Mouse (Mus musculus): Measurements from ENCODE around the gene Ucn2. TPM values are rescaled to one million over a fixed set of nuclear protein-coding genes. Genes with fewer than 3 reads are reported as not detected.

Ucn2 gene
- polyA plus RNA-seq, 1 experiment from 2014 or later = not detected

GRCm38 (mm10) chr9:108998287-108999166 lies 12.7 kb downstream of the Ucn2 start:
- no peak for TF ChIP-seq CTCF (IDR thresholded peaks at IDR 0.05; ENCODE audit: low read depth)
- H3K27me3 ChIP-seq (replicated peaks; ENCODE audit: control insufficient read depth, insufficient read depth, low read length) = no peaks in the 10 kb centered on the region
- H3K4me2 ChIP-seq (replicated peaks; ENCODE audit: low read depth) = no peak overlapping the region
- no peaks in the 10 kb centered on the region for H3K9me3 ChIP-seq (ENCODE audit: control insufficient read depth)
- peaks cover 22% of the 10 kb centered on the region; the same call in 1 of the 2 replicates for H3K36me3 ChIP-seq (ENCODE audit: control insufficient read depth, insufficient read depth)
- H3K9ac ChIP-seq (ENCODE audit: low read depth, low read length) = no peak overlapping the region
- 75% methylated on average over 19 of the region's 19 CpGs for WGBS
- no peak overlapping the region for H3K4me3 ChIP-seq (ENCODE audit: low read depth, low read length)
- no peak for ATAC-seq
- no peak overlapping the region for H3K27ac ChIP-seq (ENCODE audit: low read depth, low read length)
- H3K4me1 ChIP-seq (replicated peaks; ENCODE audit: control insufficient read depth, insufficient read depth, low read length) = peaks cover 2% of the 10 kb centered on the region; the same call in 1 of the 2 replicates

DNA sequence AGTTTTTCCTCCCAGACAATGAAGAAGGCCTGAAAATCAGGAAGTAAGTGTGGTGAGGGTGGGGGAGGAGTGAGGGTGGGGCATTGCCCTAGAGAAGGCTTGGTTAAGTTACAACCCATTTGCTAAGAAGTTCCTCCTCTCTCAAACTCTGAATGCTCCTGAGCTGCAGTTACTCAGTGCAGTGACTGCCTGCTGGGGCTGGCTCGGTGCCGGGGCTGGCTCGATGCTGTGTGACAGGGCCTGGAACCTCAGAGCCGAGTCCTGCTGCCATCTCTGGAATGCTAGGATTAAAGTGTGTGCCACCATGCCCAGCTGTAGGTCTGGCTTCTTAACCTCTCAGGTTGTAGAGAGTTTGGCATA lies 13.3 kb downstream of the Ucn2 start:
- Histone ChIP-seq H3K4me3 (ENCODE audit: low read depth, low read length) (no peak overlapping the region), H3K9ac (ENCODE audit: low read depth, low read length) (no peak overlapping the region), H3K4me1 (replicated peaks; ENCODE audit: control insufficient read depth, insufficient read depth, low read length) (peaks cover 2% of the 10 kb centered on the region; the same call in 1 of the 2 replicates), H3K4me2 (replicated peaks; ENCODE audit: low read depth) (no peak overlapping the region; the same call in 1 of the 2 replicates), H3K27ac (ENCODE audit: low read depth, low read length) (no peak overlapping the region), H3K27me3 (replicated peaks; ENCODE audit: control insufficient read depth, insufficient read depth, low read length) (no peaks in the 10 kb centered on the region), H3K36me3 (ENCODE audit: control insufficient read depth, insufficient read depth) (peaks cover 26% of the 10 kb centered on the region; the same call in 1 of the 2 replicates), H3K9me3 (ENCODE audit: control insufficient read depth) (no peaks in the 10 kb centered on the region)
- no peak for ATAC-seq
- WGBS = 47% methylated on average over 4 of the region's 4 CpGs
- TF ChIP-seq CTCF (IDR thresholded peaks at IDR 0.05; ENCODE audit: low read depth) = no peak

DNA sequence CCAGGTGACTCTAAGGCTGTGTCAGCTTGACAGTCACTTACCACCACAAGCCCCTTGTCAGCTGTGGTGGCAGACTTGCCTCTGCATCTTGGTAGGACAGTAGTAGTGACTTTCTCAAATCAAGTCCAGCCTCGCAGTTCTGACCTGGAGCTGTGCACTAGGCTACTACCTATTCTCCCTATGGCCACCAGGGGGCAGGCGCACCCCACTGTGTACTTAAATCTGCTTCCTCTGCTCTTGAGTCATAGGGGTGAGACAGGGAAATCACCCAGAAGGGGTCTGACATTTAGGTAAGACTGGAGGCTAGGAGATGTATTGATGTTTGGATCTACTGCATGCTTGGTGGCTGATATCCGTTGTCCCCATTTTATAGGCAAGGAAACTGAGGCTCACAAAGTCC lies 14.9 kb downstream of the Ucn2 start:
- 11% methylated on average over 3 of the region's 3 CpGs for WGBS
- Histone ChIP-seq H3K4me3 (ENCODE audit: low read depth, low read length) (no peak overlapping the region), H3K4me1 (replicated peaks; ENCODE audit: control insufficient read depth, insufficient read depth, low read length) (peaks cover 2% of the 10 kb centered on the region; the same call in 1 of the 2 replicates), H3K27ac (ENCODE audit: low read depth, low read length) (no peak overlapping the region), H3K9ac (ENCODE audit: low read depth, low read length) (no peak overlapping the region), H3K27me3 (replicated peaks; ENCODE audit: control insufficient read depth, insufficient read depth, low read length) (no peaks in the 10 kb centered on the region), H3K36me3 (ENCODE audit: control insufficient read depth, insufficient read depth) (peaks cover 32% of the 10 kb centered on the region; the same call in 1 of the 2 replicates), H3K4me2 (replicated peaks; ENCODE audit: low read depth) (no peak overlapping the region), H3K9me3 (ENCODE audit: control insufficient read depth) (no peaks in the 10 kb centered on the region)
- no peak for ATAC-seq
- peak; percentile 99 for TF ChIP-seq CTCF (IDR thresholded peaks at IDR 0.05; ENCODE audit: low read depth)

DNA sequence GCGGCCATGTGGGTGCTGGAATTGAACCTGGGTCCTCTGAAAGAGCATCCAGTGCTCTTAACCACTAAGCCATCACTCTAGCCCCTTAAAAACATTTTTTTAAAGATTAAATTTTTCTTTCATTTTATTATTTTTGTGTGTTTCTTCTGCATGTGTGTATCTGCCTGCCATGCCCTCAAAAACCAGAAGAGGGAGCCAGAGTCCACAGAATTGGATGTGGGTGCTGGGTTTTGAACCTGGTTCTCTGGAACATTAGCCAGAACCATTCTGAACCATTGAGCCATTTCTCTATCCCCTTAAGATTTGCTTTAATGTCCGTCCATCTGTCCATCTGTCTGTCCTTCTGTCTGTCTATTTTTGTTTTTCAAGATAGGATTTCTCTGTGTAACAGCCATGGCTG lies 17.4 kb downstream of the Ucn2 start:
- no peak overlapping the region for H3K4me2 ChIP-seq (replicated peaks; ENCODE audit: low read depth)
- no peaks in the 10 kb centered on the region for H3K4me1 ChIP-seq (replicated peaks; ENCODE audit: control insufficient read depth, insufficient read depth, low read length)
- 60% methylated on average over 2 of the region's 2 CpGs for WGBS

DNA sequence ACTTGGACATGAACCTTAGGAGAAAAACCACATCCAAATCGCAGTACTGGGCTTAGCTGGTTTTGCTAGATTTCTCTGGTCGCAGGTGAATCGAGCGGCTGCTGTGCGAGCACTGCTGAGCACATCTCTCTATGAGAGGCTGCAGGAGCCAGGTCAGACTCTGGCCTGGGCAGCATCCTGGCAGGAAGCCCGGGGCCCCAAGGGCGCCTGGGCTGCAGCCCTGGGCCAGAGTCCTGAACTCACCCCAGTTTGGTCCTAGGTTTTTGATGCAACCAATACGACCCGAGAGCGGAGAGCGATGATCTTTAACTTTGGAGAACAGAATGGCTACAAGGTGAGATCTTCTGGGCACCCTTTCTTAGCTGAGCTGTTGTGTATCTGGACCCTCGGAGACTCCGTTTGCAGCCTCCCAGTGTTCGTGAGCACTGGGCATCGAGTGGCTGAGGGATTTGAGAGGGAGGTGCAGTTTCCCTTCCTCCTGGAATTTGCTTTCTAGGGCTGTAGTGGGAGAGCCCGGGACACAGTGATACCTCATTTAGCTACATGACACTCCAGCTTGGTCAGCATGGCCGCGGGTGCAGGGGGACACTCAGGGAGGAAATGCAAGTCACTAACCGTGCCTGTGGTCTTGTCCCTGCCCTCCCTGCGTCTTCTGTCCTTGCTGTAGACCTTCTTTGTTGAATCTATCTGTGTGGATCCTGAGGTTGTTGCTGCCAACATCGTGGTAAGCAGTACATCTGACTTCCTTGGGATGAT lies 21.4 kb downstream of the Ucn2 start:
- TF ChIP-seq CTCF (IDR thresholded peaks at IDR 0.05; ENCODE audit: low read depth) = no peak
- Histone ChIP-seq H3K9me3 (ENCODE audit: control insufficient read depth) (no peaks in the 10 kb centered on the region), H3K4me1 (replicated peaks; ENCODE audit: control insufficient read depth, insufficient read depth, low read length) (no peaks in the 10 kb centered on the region), H3K36me3 (ENCODE audit: control insufficient read depth, insufficient read depth) (peaks cover 47% of the 10 kb centered on the region), H3K27ac (ENCODE audit: low read depth, low read length) (no peak overlapping the region), H3K4me3 (ENCODE audit: low read depth, low read length) (no peak overlapping the region), H3K4me2 (replicated peaks; ENCODE audit: low read depth) (no peak overlapping the region), H3K27me3 (replicated peaks; ENCODE audit: control insufficient read depth, insufficient read depth, low read length) (no peaks in the 10 kb centered on the region), H3K9ac (ENCODE audit: low read depth, low read length) (no peak overlapping the region)
- ATAC-seq = no peak
- 80% methylated on average over 21 of the region's 21 CpGs for WGBS

More for the DNA sequence above, 17.4 kb downstream of the Ucn2 start:
- H3K9ac ChIP-seq (ENCODE audit: low read depth, low read length) = no peak overlapping the region
- TF ChIP-seq CTCF (IDR thresholded peaks at IDR 0.05; ENCODE audit: low read depth) = peak; percentile 87
- H3K36me3 ChIP-seq (ENCODE audit: control insufficient read depth, insufficient read depth) = peaks cover 38% of the 10 kb centered on the region; the same call in 1 of the 2 replicates
- no peaks in the 10 kb centered on the region for H3K27me3 ChIP-seq (replicated peaks; ENCODE audit: control insufficient read depth, insufficient read depth, low read length)
- H3K27ac ChIP-seq (ENCODE audit: low read depth, low read length) = no peak overlapping the region
- no peak overlapping the region for H3K4me3 ChIP-seq (ENCODE audit: low read depth, low read length)
- ATAC-seq = no peak
- no peaks in the 10 kb centered on the region for H3K9me3 ChIP-seq (ENCODE audit: control insufficient read depth)

GRCm38 (mm10) chr9:109008081-109008480 lies 22.3 kb downstream of the Ucn2 start:
- Histone ChIP-seq H3K27ac (ENCODE audit: low read depth, low read length) (no peak overlapping the region), H3K27me3 (replicated peaks; ENCODE audit: control insufficient read depth, insufficient read depth, low read length) (no peaks in the 10 kb centered on the region), H3K9ac (ENCODE audit: low read depth, low read length) (no peak overlapping the region), H3K4me2 (replicated peaks; ENCODE audit: low read depth) (no peak overlapping the region), H3K4me3 (ENCODE audit: low read depth, low read length) (no peak overlapping the region), H3K36me3 (ENCODE audit: control insufficient read depth, insufficient read depth) (peaks cover 40% of the 10 kb centered on the region), H3K9me3 (ENCODE audit: control insufficient read depth) (no peaks in the 10 kb centered on the region), H3K4me1 (replicated peaks; ENCODE audit: control insufficient read depth, insufficient read depth, low read length) (no peaks in the 10 kb centered on the region)
- no peak for TF ChIP-seq CTCF (IDR thresholded peaks at IDR 0.05; ENCODE audit: low read depth)
- 88% methylated on average over 9 of the region's 9 CpGs for WGBS
- no peak for ATAC-seq
